Mouse (Mus musculus) megakaryocyte-erythroid progenitor cell, adult 5-6 weeks (primary cell): Measurements from ENCODE around the gene Rabl2. TPM values are rescaled to one million over a fixed set of nuclear protein-coding genes. Genes with fewer than 3 reads are reported as not detected.

Source experiments
- ATAC-seq: replicated peaks from 2 replicates; pipeline ENCODE4 v1.8.0; 2016; ENCODE audit warnings: mild to moderate bottlenecking, inconsistent platforms; ENCODE audit not compliant: severe bottlenecking, poor library complexity, low FRiP score, low TSS enrichment
- total RNA-seq, 2 experiments: library from RNA; stranded (forward) in 1 of 2; stranded (reverse) in 1 of 2; fragments of 200-1000, 215-1000 nt in 1 of 2; fragments of >200 nt in 1 of 2; fragmentation: Nextera tagmentation in 1 of 2; gene quantifications; 2 replicates each; pipeline ENCODE4 v1.2.3; 2014 to 2017

Rabl2 gene
- total RNA-seq (2014; fragmentation: Nextera tagmentation) (11.1 and 16.6 TPM in 2 replicates), total RNA-seq (2017) (8.4 and 11.7 TPM in 2 replicates)

GRCm38 (mm10) chr15:89591723-89592455 lies at the start of gene Rabl2:
Gene Rabl2, minus strand, starts transcription at chr15:89591923.
- peak; percentile 94 for ATAC-seq

GRCm38 (mm10) chr15:89623626-89623959 lies 31.9 kb upstream of the Rabl2 start:
- peak; percentile 84 for ATAC-seq

GRCm38 (mm10) chr15:89622959-89623625 lies 31.4 kb upstream of the Rabl2 start:
- ATAC-seq: 0 out of 2 replicates have a peak, but pooled peaks have one; percentile 18

GRCm38 (mm10) chr15:89622312-89622958 lies 30.7 kb upstream of the Rabl2 start:
- ATAC-seq: peak; percentile 88

- ATAC-seq: no peak
These were observed 16.2 kb upstream of the Rabl2 start for GRCm38 (mm10) chr15:89607888-89608287.

GRCm38 (mm10) chr15:89607480-89607879 lies 15.8 kb upstream of the Rabl2 start:
- no peak; the same call in 1 of the 2 replicates for ATAC-seq

GRCm38 (mm10) chr15:89605822-89606570 lies 14.3 kb upstream of the Rabl2 start:
- ATAC-seq: no peak

GRCm38 (mm10) chr15:89592548-89592947 lies 825 bp upstream of the Rabl2 start:
- no peak for ATAC-seq

- ATAC-seq: peak; percentile 11; the same call in 1 of the 2 replicates
These were observed 406 bp downstream of the Rabl2 start for GRCm38 (mm10) chr15:89591317-89591716.

GRCm38 (mm10) chr15:89589146-89589545 lies 2.6 kb downstream of the Rabl2 start:
- ATAC-seq: no peak

GRCm38 (mm10) chr15:89585631-89586030 lies 6.1 kb downstream of the Rabl2 start:
- no peak for ATAC-seq

- peak; percentile 59 for ATAC-seq
These were observed 6.6 kb downstream of the Rabl2 start for GRCm38 (mm10) chr15:89585101-89585500.

GRCm38 (mm10) chr15:89582494-89582893 lies 9.2 kb downstream of the Rabl2 start:
- ATAC-seq: no peak

- ATAC-seq: peak; percentile 43; the same call in 1 of the 2 replicates
These were observed 19.6 kb downstream of the Rabl2 start for GRCm38 (mm10) chr15:89572147-89572546.

- no peak for ATAC-seq
These were observed 23.6 kb downstream of the Rabl2 start, which contains the start of gene Acr for GRCm38 (mm10) chr15:89568114-89568513. Gene Acr, plus strand, starts transcription at chr15:89568326.

GRCm38 (mm10) chr15:89559202-89559731 lies 32.5 kb downstream of the Rabl2 start:
- no peak for ATAC-seq

GRCm38 (mm10) chr15:89557996-89558390 lies 33.7 kb downstream of the Rabl2 start:
- ATAC-seq: no peak

- no peak for ATAC-seq
These were observed 34.3 kb downstream of the Rabl2 start for GRCm38 (mm10) chr15:89557179-89557995.
